Mouse (Mus musculus) urinary bladder, adult 18-20 months (tissue): ENCODE measurements at regions not wholly inside any gene's neighbourhood (a gene's known extent, or its start where the extent isn't known, plus 50 kb on each side); places are given as distances from the start of the nearest gene placed in this dataset.

Source experiments
- DNase-seq, 2 experiments: peaks; one replicate each; pipeline ENCODE4 v3.0.0; 2022; ENCODE audit warnings: low spot score in 2 of 2, mixed read lengths in 2 of 2

DNA sequence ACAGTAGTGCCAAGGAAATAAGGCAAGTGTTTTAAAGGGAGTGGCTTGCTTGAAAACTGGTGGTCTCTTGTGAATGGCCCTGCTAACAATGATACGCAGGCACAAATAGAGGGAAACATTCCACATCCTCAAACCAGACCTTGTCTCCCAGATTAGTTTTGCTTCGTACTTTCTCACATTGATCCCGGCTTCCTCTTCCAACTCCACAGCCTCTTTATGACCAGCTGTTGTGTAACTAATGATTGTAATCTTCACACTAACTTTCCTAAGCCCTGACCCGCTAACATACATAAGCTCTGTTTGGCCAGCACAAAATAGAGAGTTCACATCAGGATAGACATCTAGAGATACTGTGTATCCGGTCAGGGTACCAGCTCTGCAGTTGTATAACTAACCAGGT, 116.3 kb upstream of the Arhgap28 start:
- DNase-seq: no peak

DNA sequence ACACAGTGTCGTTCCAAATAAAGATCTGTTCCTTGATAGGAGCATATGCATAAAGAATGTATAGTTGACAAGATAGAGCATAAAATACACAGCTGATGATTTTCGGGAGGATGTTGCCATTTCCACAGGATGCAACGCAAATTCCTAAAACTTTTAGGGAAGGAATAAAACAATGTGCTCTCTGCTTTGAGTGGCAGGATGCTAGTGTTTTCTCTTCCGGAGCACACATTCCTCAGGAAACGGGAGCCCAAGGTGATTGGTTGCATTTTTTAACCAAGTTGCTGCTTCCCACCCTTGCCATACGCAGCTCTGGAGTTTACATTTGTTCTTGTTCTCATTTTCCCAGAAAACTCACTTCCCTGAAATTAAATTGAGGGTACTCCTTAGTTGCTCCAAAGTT, 116.8 kb upstream of the Arhgap28 start:
- no peak for DNase-seq

DNA sequence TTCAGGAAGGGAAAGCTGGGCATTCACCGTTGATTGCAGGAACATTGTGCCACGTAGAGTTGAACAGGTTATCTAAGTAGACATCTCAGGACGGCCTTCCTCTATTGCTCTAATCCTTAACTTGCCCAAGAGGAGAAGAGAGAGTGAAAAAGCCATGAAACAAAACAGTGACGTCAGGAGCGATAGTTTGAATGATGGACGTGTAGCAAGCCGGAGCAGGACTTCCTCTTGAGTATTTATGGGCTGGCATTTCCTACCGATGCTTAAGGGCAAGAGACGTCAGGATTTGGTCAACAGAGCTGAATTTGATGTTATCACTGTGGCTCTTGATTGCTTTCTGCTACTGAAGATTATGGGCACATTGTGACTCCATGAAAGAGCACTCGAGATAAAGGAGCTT, 130.5 kb upstream of the Arhgap28 start:
- DNase-seq: no peak

GRCm38 (mm10) chr17:68135436-68135835, 131.5 kb upstream of the Arhgap28 start:
- DNase-seq: no peak

- no peak for DNase-seq
These were observed 130.3 kb upstream of the L3mbtl4 start for GRCm38 (mm10) chr17:68143307-68143706.

DNA sequence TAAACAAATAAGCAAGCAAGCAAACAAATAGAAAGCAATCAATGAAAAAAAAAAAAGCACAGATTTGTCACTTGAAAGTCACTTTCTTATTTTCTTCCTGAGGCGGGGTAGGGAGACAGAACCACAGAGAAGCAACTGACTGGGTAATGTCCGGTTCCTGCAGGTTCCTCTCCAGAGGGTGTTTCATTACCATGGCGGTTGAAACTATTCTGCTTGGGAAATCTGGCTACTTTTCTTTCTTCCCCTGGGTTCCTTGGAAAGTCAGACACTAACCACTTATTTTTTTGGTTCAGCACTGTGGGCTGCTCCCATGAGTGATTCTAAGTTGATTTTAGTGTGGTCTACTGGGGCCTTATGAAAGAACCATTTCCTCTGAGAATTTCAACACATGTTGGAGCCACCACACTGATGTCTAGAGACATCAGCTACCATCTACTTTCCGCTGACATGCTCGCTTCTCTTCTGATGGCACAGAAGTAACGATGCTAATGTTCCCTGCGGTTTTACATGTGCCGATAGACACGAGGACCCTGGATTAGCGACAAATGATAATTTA, 124.3 kb upstream of the L3mbtl4 start:
- DNase-seq: no peak

DNA sequence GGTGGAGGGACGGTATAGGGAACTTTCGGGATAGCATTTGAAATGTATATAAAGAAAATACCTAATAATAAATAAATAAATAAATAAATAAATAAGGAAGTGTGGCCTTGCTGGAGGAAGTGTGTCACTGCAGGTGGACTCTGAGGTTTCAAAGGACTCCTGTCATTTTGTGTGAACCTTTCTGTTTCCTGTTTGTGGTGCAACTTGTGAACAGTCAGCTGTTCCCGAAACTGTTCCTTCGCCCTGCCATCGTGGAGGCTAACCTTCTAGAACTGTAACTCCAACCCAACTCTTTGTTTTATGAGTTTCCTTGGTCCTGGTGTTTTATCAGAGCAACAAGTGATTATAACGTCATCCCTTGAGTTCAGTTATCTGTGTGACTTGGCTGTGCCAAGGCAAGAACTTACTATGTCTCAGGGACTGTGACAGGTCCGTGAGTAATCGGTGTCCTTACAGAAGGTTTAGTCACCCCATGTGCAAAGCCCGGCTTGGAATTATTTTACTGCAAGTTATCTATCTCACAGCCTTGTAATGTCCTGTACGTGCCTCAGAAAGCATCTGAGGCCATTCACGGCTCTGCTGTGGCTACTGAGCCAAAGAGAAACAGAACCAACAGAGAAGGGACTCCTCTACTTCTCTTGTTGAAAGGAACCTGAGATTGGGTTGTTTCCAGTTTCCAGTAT, 121.0 kb upstream of the L3mbtl4 start:
- DNase-seq: no peak

- no peak for DNase-seq
These were observed 118.7 kb upstream of the L3mbtl4 start for GRCm38 (mm10) chr17:68154879-68155278.

DNA sequence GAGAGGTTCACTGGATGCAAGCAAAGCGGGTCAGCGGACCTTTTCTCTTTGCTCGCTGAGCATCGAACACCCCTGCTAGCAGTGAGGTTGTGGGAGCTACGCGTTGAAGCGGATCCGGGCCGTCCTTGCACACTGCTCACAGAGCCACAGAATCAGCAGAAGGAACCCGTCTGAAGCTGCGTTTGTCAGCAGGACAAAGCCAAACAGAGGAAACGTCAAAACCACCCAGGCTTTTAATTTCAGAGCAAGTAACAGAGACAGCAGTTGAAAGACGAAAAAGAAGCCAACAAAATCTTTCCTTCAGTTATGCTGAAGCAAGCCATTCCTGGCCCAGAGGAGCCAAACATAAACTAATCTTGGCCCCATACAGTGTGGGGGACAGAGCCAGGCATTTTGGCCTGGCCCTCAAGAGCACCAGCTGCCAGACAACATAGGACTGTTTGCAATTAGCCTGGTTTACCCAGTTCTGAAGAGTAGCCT, 115.4 kb upstream of the L3mbtl4 start:
- peak in 1 of 2 experiments; percentile 1 for DNase-seq

GRCm38 (mm10) chr17:68161107-68161506, 112.5 kb upstream of the L3mbtl4 start:
- DNase-seq: no peak

GRCm38 (mm10) chr17:68163545-68163944, 110.1 kb upstream of the L3mbtl4 start:
- DNase-seq: no peak

DNA sequence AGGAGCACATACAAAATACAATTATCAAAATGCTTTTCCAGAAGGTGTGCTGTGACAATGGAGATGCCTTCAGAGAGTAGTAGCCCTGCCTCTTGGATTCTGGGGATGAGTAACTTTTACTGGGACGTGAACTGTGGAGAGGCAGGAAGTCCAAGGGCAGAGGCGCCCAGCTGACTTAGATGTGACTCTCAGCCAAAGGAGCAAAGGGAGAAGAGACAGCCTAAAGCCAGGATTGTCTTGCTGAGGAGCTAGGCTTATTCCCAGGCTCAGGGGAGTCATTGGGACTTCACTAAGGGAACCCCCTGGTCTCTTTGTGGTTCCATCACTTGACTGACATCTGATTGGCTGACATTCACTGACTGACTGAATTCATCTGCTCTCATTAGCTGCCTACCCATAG, 108.9 kb upstream of the L3mbtl4 start:
- DNase-seq: no peak

- no peak for DNase-seq
These were observed 108.3 kb upstream of the L3mbtl4 start for GRCm38 (mm10) chr17:68165171-68165825.

DNA sequence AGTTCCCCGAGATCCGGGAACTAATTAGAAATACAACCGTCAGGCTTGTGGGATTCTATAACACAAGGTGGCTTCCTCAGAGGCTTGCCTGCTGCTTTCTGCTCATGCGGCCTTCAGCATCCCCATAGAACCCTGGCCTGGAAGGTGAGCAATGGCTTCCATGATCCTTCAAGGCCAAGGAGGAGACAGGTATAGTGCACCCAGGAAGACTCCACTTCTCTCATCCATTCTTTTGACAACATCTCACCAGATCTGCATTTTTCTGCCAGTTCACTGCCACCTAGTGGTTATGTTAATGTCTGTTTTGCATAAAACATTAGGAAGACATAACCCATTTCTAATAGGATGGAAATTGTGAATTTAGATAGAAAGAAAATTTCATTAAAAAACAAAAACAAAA, 107.2 kb upstream of the L3mbtl4 start:
- DNase-seq: no peak

GRCm38 (mm10) chr17:68172838-68173237, 100.8 kb upstream of the L3mbtl4 start:
- no peak for DNase-seq

- DNase-seq: peak in 1 of 2 experiments; percentile 41
These were observed 96.9 kb upstream of the L3mbtl4 start for GRCm38 (mm10) chr17:68176611-68177165.

- DNase-seq: peak; percentile 1 to 33
These were observed 95.8 kb upstream of the L3mbtl4 start for GRCm38 (mm10) chr17:68177835-68178234.

DNA sequence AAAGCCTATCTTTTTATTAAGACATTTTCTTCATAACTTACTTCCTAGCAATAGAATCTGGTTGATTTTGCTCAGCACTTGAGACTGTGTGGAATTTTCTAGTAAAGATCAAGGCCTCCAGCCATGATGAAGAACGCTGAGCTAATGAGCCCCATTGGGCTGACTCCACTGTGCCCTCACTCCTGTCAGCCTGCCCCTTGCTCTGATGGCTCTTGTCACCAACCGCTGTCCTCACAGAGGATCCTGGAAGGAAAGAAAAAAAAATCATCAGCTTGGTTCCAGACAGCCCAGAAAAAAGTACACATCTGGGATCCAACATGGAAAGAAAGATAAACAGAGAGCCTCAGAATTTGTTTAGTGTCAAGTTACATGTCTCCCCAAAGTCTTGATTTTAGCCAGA, 88.2 kb upstream of the L3mbtl4 start:
- DNase-seq: no peak

DNA sequence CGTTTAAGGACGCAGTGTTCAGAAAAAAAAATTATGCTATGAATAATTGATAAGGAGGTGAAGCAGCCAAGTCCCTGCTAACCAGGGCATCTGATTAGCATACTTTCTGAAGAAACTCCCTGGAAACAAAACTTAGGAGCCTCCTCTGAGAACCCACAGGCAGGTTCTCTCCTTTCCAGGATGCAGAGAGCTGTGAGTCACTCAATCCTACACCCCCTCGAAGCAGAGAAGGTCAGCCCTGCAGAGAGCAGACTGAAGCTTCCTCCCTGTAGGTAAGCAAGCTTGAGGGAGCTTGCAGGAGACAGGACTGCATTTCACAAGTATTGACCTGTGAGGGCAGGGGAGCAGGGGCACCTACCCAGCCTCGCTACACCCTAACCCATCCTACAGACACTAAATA, 83.7 kb upstream of the L3mbtl4 start:
- DNase-seq: no peak

- no peak for DNase-seq
These were observed 68.1 kb upstream of the L3mbtl4 start for GRCm38 (mm10) chr17:68205545-68205944.

GRCm38 (mm10) chr17:68208837-68209236, 64.8 kb upstream of the L3mbtl4 start:
- DNase-seq: no peak

GRCm38 (mm10) chr17:68210313-68211254, 63.0 kb upstream of the L3mbtl4 start:
- peak in 1 of 2 experiments; percentile 17 for DNase-seq
